Mouse (Mus musculus): ENCODE measurements at regions not wholly inside any gene's neighbourhood (a gene's known extent, or its start where the extent isn't known, plus 50 kb on each side); places are given as distances from the start of the nearest gene placed in this dataset.

DNA sequence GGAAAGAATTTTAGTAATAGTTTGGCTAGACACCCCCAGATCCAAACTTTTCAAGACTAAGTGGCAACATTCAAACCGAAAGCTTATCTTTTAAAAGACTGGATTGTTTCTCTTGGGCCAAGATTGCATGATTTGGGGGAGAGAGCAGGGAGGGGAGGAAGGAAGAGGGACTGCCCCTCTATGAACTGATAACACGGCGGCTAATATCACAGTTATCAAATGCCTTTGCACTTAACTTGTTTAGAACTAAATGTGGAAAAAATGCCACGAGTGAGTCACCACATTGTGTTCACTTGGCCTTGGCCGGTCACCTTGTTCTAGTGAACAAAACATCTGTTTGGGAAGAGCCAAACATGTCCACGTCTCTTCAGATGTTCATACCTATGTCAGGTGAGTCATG is 92.3 kb downstream of the Tes start:
- DNase-seq: no peak

DNA sequence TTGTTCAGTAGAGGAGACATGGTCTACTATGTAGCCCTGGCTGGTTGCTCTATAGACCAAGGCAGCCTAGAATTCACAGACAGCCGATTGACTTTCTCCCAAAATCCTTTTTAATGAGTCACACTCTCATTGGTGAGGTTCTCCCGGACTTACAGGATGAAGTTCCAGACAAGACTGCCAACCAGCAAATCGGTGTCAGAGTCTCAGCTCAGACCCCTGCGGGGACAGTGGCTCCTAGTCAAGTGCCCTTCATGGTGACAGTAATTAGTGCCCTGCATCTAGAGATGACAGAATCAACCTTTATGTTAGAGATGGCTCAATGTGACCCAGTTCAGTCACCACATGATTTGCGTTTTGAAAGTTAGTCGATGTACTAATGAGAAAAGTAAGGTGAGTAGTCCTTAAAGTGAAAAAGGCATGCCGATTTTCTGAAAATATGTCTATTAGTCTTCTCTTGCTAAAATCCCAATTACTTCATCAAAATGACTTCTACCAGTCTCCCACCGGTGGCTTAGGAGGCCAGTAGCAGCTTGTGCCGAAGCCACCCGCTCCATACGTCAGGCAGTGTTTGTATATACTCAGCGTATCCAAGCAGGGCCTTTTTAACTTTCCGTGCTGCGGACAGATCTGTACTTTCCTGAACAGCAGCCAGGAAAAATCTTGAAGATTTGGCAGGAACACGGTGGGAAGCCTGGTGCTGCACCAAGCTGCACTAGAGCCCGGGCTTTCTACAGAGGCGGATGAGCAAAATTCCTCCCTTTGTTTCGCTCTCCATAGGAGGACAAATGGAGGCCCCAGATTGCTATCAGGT is 105.2 kb downstream of the Tes start:
- no peak for DNase-seq

DNA sequence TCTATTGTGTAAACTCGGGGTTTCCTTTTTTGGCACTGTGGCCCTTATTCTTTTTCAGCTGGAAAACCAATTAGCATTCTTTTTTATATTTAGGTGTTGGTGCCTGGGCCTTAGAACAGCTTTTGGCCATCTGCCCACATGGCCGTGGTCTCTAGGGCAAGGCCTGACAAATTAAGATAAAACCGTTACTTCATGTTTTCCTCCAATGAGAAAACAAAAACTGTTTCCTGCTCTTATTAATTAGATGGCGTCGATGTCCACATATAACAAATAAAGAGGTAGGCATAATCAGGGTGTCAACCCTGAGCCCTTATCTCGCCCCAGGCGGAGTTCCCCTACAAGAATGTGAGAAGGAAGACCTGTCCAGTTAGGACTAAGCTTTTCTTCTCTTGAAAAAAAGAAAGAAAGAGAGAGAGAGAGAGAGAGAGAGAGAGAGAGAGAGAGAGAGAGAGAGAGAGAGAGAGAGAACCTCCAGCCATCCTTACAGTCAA is 105.9 kb downstream of the Tes start:
- DNase-seq: no peak

DNA sequence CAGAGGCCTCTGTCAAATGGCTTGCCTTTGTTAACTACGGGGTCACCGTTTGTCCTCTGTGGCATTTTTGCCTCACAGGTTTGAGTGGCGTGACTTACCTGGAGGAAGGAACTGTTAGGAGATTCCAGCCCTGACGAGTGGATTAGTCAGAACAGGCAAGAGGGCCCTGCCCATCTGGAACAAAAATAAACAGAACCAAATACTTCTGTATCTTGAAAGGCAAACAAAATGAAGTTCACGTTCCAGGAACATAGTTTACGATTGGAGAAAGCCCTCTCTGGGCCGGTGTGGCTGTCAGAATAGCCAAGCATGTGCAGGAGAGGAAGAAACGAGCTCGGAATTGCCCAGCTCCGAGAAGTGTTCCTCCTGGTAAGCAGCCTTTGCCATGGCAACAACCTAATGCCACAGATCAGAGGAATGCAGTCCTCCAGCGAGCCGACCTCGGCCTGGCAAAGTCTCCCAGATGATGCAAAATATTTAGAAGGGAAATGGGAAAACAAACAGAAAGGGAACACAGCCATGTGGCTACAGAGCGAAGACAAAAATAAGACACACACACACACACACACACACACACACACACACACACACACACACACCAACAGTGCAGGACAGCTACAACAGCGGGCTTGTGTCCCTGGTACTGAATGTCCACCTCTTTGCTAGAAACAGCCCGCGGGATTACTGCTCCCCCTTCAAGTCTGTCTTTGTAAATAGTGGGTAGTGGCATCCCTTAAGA is 106.5 kb downstream of the Tes start:
- no peak for DNase-seq

DNA sequence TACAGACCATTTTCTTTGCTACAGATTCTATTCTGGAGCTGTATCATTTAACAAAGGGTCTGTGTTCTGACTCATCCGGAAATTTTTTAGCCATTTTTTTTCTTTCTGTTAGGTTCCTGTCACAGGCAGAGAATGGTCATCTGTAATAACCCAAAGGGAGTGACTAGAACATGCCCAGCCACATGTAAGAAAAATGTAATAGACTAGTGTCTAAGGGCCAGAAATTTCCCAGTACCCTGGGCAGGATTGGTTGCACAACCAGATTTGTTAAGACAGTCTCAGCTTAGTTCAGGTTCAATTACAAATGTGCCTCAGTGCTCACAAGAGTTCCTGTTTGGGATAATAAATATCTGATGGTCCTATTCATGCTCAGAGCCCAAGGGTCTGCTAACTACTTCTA is 107.1 kb downstream of the Tes start:
- no peak for DNase-seq

DNA sequence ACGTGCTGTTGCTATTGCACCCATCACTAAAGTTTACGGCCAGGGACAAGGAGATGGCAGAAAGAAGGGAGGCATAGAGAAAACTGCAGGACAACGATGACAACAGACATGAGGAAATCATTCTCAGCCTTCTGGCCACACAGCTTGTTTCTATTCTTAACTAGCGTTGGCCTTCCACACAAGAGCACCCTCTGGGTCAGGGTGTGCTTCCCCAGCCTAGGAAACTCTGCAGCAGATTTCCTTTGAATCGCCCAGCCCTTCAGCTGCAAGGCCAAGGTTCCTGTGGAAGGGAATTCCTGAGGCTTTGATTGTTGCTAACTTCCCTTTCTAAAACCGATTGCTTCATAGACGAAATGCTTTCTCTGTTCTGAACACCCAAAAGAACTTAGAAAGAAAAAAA is 103.8 kb upstream of the Cav2 start:
- no peak for DNase-seq

DNA sequence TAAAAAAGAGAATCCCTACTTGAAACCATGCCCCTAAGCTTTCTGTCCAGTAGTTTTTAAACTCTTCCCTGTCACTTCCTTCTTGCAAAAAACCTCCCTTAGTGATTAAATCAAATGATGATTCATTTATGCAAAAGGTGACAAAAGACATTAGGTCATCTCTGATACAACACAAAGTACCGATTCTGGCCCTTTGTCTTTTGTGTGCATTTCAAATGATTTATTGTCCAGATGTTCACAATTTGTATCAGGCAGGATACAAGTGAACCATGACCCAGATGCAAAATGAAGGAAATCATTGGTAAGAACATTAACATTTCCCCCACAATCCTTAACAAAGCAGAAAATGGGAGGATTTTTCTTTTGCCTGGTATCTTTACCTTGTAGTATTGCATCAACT is 101.5 kb upstream of the Cav2 start:
- DNase-seq: no peak

DNA sequence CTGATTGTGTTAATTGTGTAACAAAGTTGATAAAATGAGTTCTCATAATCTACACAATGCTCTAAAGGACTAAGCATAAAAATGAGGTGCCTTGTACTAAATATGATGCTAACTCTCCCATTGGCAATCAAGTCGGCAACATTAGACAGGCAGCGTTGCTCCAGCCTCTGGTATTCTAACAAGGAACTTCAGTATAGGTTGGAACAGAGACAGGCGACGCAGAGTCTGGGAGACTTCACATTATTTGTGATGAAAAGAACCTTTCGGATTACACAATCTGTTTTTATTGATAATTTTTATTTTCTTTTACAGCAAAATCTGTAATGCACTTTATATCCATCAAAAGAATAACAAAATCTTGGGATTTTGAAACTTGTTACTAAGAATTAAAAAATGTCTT is 94.4 kb upstream of the Cav2 start:
- no peak for DNase-seq

DNA sequence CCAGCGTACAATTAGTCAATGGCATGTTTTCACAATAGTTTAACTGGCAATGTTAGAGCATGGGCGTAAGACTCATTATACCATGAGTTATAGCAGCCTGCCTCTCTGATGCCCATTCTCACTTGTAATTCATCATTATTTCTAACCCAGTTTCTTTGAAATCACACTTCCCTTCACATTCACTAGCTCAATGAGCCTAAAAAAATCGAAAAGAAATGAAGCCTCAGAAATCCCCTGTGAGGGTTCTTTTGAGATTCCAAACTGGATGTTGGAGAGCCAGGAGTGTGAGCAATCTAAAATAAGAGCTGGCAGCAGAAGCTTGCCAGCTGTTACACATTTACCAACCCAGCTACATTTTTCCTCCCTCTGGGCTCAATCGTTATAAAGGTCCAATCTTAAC is 93.9 kb upstream of the Cav2 start:
- no peak for DNase-seq

DNA sequence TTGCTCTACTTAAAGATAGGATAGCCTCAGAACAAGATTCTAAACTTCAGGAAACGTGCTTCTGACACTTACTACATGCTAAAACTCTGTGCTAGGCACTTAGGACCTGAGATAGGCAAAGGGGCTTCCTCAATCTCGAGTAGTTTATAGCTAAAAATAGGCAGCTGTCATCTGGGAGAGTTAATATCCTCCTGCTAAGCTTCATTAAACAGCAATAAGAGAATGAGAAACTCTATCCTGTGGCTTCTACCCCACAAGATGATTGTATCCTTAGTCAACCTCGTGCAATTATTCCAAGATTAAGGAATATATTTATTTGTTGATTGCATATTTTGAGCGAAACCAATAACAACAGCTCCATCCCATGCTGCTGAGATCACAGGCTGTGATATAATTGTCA is 85.4 kb upstream of the Cav2 start:
- no peak for DNase-seq

DNA sequence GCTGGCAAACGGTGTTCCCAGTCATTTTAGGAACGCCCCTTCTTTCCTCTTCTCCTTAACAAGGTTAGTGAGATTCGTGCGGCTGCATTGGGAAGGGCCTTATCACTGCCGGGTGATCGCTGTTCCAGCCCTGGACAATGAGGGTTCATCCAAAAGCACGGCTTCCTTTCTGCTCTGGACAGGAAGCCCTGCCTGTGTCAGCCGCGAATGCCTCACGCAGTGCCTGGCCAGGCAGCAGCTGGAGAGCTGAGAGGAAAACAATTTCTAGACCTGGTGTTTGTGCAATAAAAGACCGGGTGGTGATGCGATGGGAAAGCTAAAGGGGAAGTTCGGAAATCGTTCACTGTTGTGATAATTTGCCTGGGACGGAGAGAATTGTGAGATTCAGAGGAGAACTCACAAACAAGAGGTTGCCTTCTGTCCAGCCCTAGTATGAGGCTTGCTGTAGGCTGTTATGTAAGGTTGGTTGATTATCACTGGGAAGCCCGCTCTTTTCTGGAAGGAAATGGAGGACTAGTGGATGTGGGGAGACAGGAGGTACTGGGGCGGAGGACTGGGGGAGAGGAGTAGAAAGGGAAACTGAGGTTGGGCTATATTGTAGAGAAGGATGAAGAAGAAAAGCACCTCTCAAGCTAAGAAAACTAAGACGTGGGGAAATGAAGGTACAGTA is 83.1 kb upstream of the Cav2 start:
- peak; percentile 2 to 5 for DNase-seq

DNA sequence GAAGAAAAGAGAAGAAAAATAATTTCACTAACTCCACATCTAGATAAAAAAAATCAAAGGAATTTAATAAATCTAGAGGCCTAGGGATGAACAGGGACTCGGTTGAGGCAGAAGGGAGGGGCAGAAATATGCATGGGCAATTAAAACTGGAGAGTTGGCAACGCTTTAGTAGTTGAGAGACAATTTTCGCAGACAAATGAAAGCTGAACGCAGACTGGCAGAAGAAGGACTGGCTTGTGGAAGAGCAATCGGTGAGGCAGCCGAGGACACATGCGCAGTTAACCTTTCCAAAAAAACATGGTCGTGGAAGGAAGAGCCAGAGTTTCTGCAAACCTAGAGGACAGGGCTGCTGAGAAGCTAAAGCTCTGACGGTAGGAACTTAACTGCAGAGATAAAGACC is 82.1 kb upstream of the Cav2 start:
- no peak for DNase-seq

DNA sequence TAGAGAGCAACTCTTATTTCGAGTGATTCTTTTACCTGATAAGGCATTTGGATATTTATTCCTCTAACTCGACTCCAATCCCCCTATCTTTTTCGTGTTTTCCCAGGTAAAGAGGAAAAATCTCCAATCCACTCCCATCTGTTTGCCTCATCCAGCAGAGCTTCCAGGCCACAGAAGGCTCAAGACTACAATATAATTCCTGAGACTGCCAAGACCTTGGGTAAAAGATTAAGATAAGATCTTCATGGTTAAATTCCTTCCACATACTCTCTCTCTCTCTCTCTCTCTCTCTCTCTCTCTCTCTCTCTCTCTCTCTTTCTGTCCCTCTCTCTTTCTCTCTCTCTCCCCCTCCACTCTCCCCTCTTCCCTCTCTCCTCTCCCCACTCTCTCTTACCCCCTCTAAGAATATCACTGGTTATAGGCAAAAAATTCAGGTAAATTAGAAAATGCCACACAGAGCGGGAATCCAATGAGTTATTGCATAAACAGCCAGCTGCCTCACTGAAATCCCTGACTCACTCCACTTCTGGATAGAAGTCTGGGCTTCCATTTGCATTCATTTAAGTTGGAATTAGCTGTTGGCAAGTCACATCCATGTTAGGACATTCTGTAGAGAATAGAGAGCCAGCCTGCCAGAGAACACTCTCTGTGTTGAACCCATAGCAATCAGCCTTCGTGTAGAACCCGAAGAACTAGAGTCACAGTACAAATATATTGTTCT is 78.9 kb upstream of the Cav2 start:
- DNase-seq: no peak

DNA sequence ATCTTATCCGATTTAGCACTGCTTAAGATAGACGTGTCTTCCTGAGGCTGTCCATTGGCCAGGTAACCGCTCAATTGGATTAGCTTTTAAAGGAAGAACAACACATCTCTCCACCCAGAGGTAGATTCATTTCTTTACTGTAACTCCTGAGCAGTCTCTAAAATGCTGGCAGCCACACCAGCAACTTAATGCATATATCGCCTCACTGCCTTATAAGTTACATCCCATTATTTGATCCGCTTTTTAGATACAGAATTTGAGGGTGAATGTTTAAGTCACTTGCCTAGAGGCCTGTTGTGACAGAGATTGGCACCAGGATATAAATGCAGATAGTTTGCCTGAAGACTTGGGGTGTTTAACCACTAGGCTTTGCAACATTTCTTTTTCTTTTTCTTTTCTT is 77.7 kb upstream of the Cav2 start:
- no peak for DNase-seq

DNA sequence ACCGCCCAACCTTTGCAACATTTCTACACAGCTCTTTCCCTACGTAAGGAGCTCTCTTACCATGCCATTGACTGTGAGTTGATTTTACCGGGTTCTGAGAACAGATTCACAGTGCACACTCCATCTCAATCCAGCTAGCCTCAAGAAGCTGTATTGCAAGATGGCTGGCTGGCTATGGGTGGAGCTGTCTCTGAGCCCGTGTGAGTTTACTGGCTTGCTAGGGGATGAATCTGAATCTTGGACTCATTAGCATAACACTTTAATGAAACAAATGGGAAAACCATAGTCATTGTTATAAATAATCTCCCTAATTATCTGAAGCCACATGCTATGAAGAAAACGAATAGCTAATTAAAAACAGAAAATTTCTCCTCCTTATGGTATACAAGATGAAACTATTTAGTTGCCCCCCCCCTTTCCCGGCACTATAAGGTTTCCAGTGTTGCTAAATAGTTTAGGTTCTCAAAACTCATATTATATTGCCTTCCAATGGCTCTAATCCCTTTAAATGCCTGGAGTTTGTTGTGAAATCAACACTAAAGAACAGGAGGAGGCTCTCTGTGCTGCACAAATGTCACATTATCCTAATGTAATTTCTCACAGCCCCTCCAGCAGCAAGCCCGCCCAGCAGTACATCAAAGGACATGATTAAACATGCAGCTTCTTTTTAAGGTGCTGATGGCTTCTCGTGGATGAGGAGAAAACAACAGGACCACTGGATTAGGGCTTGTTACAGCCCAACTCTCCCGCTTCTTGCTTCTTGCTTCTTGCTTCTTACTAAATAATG is 76.9 kb upstream of the Cav2 start:
- no peak for DNase-seq

DNA sequence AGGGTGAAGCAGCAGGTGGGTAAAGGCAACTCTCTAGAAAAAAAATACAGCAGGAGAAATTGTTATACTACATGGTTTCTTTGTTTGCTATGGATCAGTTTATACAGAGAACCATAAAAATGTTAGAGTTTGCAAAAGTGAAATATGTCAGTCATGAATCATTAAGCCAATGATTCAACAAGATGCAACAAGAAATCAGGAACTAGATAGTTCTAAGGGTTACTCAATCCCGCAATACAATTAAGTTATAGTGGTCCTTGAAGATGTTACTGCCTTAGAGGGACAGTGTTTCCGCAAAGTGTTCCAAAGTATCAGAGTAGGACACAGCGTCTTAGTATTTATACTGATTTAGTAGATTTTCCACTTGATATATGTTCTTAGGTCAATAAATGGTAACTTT is 74.1 kb upstream of the Cav2 start:
- no peak for DNase-seq

DNA sequence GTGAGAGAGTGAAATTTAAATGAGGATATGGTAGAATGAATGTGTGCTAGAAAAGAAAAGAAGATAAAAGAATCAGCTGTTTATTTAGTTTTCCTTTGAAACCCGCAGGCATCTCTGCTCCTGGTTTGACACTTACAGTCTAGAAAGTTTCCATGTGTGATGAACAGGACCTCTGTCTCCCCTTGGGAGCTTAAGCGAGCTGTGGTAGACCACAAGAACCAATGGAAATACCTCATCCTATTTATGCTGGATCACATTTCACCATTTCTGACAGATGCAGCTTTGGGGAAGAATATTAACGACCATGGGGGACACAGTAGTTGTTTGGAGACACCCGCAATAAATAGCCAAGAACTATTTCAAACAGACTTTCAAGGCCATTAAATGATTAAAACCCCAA is 71.2 kb upstream of the Cav2 start:
- DNase-seq: no peak

DNA sequence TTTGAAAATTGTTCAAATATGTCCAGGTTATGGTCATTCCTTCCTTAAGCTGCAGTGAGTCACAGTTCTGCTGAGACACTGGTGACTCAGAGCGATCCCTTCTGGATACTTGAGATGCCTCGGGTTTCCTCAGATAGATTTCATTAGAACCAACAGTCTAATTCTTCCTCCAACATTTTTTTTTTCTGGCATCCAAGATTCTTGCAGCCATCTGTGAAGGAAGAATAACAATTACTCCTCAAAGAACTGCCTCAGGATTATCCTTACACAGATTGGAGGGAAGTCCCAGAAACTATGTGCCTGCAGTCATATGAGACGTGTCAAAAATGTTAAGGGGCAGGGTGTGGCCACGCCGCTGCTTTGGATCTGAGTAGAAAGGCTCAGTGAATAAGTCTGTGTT is 69.6 kb upstream of the Cav2 start:
- DNase-seq: no peak

DNA sequence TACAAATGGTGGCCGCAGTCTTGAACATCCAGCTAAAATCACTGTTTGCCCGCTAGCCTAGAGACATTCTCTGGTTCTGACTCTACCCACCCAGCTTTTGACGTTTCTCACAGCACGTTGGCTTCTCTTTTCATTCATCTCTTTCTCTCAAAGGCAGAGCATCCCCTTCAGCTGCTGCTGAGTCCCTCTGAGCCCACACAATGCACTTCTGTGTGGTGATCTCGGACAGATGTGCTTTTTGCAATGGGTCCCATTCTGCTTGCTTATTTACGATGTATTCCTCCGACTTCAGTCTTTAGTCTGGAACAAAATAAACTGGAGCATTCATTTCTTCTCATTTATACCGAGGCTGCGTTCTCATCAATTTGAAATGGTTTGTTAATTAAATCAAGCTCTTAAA is 66.2 kb upstream of the Cav2 start:
- no peak for DNase-seq

DNA sequence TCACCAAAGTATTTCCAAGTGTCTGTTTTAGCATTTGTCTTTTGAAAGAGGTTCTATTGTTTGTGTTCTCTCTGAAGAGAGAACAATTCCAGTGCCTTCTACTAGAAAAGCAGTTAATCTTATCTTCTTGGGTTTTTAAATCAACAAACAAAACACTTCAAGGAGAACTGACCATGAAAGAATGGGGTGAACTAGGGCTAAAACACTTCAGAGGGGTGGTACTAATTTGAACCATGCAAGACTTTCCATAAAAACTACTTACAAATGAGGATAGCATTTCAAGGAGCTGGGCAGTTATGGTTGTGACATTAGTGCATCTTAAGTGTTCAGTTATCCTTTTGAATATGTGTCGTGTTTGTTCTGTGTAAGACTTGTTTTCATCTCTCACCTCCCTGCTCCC is 64.5 kb upstream of the Cav2 start:
- DNase-seq: no peak

DNA sequence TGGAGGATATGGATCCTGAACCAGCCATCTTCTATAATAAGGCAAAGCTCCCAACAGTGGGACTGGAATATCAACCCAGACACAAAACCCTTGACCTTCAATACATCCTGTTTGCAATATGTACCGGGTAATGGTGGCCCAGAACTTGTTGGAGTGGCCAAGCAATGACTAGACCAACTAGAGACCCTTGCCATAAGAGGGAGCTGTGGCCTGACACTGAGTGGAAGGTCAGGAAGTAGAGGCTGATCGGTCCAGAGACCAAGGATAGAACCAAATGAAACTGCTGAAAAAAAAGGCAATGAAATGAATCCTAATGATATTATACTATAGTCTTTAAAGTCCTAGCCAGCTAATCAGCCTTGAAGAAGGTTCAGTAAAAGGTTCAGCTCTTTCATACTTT is 57.2 kb upstream of the Cav2 start:
- no peak for DNase-seq

DNA sequence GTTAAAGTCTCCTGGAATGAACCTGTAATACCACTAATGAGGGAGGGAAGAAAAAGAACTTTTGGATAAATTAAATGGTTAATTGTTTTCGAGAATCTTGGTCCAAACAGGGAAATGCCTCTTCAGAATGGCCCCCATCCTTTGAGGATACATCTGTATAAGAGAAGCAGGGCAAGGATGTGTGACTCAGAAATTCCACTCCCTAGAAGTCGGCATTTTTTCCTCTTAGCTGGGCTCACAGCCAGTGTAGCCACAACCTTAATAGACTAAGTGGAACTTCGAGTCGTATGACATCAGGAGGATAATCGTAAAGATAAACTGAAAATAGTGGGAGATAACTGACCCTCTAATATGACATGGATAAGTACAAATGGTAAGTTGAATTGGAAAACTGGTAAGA is 56.1 kb upstream of the Cav2 start:
- no peak for DNase-seq

All from spleen, adult 18-20 months (tissue).